7 mouse cellular contexts compared by ENCODE assay signal in the genomic region with DNA sequence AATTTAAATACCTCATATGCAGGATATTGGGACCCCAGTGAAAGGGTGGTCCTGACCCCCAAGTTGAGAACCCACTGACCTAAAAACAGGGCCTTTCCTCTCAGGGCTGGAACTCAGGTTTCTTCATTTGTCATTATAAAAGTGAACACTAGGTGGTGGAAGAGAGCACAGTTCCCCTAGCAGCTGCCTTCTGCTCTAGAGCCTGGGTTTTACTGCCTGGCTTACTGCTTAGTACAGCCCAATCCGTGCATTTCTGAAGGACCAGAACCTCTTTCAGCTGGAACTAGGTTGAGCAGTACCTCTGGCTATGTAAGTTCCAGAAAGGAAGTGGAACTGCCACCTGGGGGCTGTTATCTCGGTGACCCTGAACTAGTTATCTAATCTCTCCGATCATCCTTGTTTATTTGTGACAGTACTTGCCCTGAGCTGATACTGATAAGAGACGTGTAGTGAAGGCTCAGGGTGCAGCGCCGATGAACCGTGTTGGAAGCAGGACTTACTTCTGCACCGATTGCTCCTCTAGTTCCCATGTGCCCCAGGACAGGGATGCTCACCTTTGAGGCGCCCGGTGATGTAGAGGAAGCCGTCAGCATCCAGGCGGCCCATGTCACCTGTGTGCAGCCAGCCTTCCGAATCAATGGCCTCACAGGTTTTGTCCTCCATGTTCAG. TPM values are rescaled to one million over a fixed set of nuclear protein-coding genes. Genes with fewer than 3 reads are reported as not detected.
DNase-seq lines count a peak whose midpoint lies in the region; ATAC-seq and TF ChIP-seq lines count a peak whose summit lies in the region.

No protein-coding gene starts in this region.

- DNase-seq in urinary bladder, postnatal 25 days (ENCODE audit: low spot score): peak; percentile 20
- no peak for DNase-seq in urinary bladder, postnatal 36 days (ENCODE audit: low spot score in 2 of 2)
- peak; percentile 72 for DNase-seq in brain, embryonic 14.5 days (ENCODE audit: low read depth)
- peak; percentile 26 for DNase-seq in kidney, postnatal 10 days
- DNase-seq in thymus, postnatal 25 days: peak; percentile 12

- TF ChIP-seq POLR2A in brain, embryonic 14.5 days (IDR thresholded peaks at IDR 0.05; ENCODE audit: borderline replicate concordance, extremely low read depth, insufficient read depth, insufficient read length, poor library complexity, severe bottlenecking): no peak

- peak; percentile 75; the same call in 1 of the 2 replicates for TF ChIP-seq CTCF in brain, embryonic 14.5 days (IDR thresholded peaks at IDR 0.05; ENCODE audit: borderline replicate concordance, extremely low read depth, insufficient read depth, insufficient read length)

- ATAC-seq in erythroblast, adult 5-6 weeks (replicated peaks; ENCODE audit: low FRiP score, poor library complexity, severe bottlenecking): peak; percentile 83
- peak; percentile 94 for ATAC-seq in megakaryocyte progenitor cell, adult 5-6 weeks (replicated peaks; ENCODE audit: poor library complexity)

RNA-seq across cellular contexts. Expression of gene Idh3a, which starts 28.2 kb away (rescaled TPM):
- polyA plus RNA-seq in brain, embryonic 14.5 days (2012; rRNA removed): 75.5 and 82.6 TPM in 2 replicates
- total RNA-seq in erythroblast, adult 5-6 weeks (2015; ENCODE audit: low replicate concordance): 19.6 and 33.4 TPM in 2 replicates
- total RNA-seq in erythroblast, adult 5-6 weeks (2017; ENCODE audit: low replicate concordance): 12.0 and 16.0 TPM in 2 replicates
- total RNA-seq in megakaryocyte progenitor cell, adult 5-6 weeks (2015): 126 and 142 TPM in 2 replicates
- total RNA-seq in megakaryocyte progenitor cell, adult 5-6 weeks (2017): 74.5 and 85.5 TPM in 2 replicates

RNA-seq across cellular contexts. Expression of gene Acsbg1, which starts 47.4 kb away (rescaled TPM):
- polyA plus RNA-seq in brain, embryonic 14.5 days (2012; rRNA removed): 14.8 and 16.3 TPM in 2 replicates
- total RNA-seq in erythroblast, adult 5-6 weeks (2015; ENCODE audit: low replicate concordance): not detected in 2 replicates
- not detected in 2 replicates for total RNA-seq in erythroblast, adult 5-6 weeks (2017; ENCODE audit: low replicate concordance)
- not detected in 2 replicates for total RNA-seq in megakaryocyte progenitor cell, adult 5-6 weeks (2015)
- 0.20 and 2.9 TPM in 2 replicates for total RNA-seq in megakaryocyte progenitor cell, adult 5-6 weeks (2017)

RNA-seq across cellular contexts. Expression of gene Cib2, which starts 54.3 kb away (rescaled TPM):
- polyA plus RNA-seq in brain, embryonic 14.5 days (2012; rRNA removed): 24.7 and 28.2 TPM in 2 replicates
- total RNA-seq in erythroblast, adult 5-6 weeks (2015; ENCODE audit: low replicate concordance): 2.5 and 4.6 TPM in 2 replicates
- total RNA-seq in erythroblast, adult 5-6 weeks (2017; ENCODE audit: low replicate concordance): 1.2 and 2.1 TPM in 2 replicates
- total RNA-seq in megakaryocyte progenitor cell, adult 5-6 weeks (2015): 2.0 and 2.4 TPM in 2 replicates
- 1.2 and 1.3 TPM in 2 replicates for total RNA-seq in megakaryocyte progenitor cell, adult 5-6 weeks (2017)

Comparison
In these comparisons a context has a peak if more than half of its experiments do, and no peak if none do; other contexts are left out.
1. DNase-seq: peak in urinary bladder, postnatal 25 days (single experiment), brain, embryonic 14.5 days (single experiment), kidney, postnatal 10 days (single experiment) and thymus, postnatal 25 days (single experiment); none in urinary bladder, postnatal 36 days (0 of 2).